Mouse (Mus musculus): Measurements from ENCODE around the gene Rptor. TPM values are rescaled to one million over a fixed set of nuclear protein-coding genes. Genes with fewer than 3 reads are reported as not detected.
A peak's percentile ranks its signal among the peaks of the same experiment; 100 is the strongest.

Gene Rptor
- polyA plus RNA-seq, 1 experiment from 2014 or later = 17.7 TPM

- H3K9me3 ChIP-seq = no peaks in the 10 kb centered on the region
- H3K36me3 ChIP-seq = peaks cover 37% of the 10 kb centered on the region
- peak overlapping the region; percentile 31; the same call in 1 of the 2 replicates for H3K27ac ChIP-seq
- WGBS = 82% methylated on average over 9 of the region's 9 CpGs
- H3K4me1 ChIP-seq = peaks cover 24% of the 10 kb centered on the region
- no peaks in the 10 kb centered on the region for H3K27me3 ChIP-seq
- no peak overlapping the region for H3K4me2 ChIP-seq (replicated peaks)
- H3K4me3 ChIP-seq = 0 out of 2 replicates have a peak overlapping the region, but pooled peaks have one; percentile 96
- no peak for ATAC-seq (ENCODE audit: insufficient number of reproducible peaks, insufficient read depth, low FRiP score, low TSS enrichment)
- peak overlapping the region; percentile 24; the same call in 1 of the 2 replicates for H3K9ac ChIP-seq
Observed at GRCm38 (mm10) chr11:119915666-119916065, 313.0 kb downstream of the Rptor start.

- Histone ChIP-seq H3K36me3 (peaks cover 37% of the 10 kb centered on the region), H3K4me2 (replicated peaks) (no peak overlapping the region), H3K9ac (no peak overlapping the region), H3K4me3 (no peak overlapping the region), H3K27ac (peak overlapping the region; percentile 31; the same call in 1 of the 2 replicates), H3K27me3 (no peaks in the 10 kb centered on the region), H3K4me1 (peaks cover 24% of the 10 kb centered on the region), H3K9me3 (no peaks in the 10 kb centered on the region)
- WGBS = 89% methylated on average over 15 of the region's 15 CpGs
- no peak for ATAC-seq (ENCODE audit: insufficient number of reproducible peaks, insufficient read depth, low FRiP score, low TSS enrichment)
Observed at GRCm38 (mm10) chr11:119916102-119916790, 313.5 kb downstream of the Rptor start.

- no peak for ATAC-seq (ENCODE audit: insufficient number of reproducible peaks, insufficient read depth, low FRiP score, low TSS enrichment)
- 92% methylated on average over 21 of the region's 21 CpGs for WGBS
- H3K4me3 ChIP-seq = no peak overlapping the region
- no peak overlapping the region for H3K4me2 ChIP-seq (replicated peaks)
- H3K36me3 ChIP-seq = peaks cover 37% of the 10 kb centered on the region
- H3K9me3 ChIP-seq = no peaks in the 10 kb centered on the region
- H3K27ac ChIP-seq = no peak overlapping the region
- no peaks in the 10 kb centered on the region for H3K27me3 ChIP-seq
- H3K4me1 ChIP-seq = peaks cover 24% of the 10 kb centered on the region
- H3K9ac ChIP-seq = no peak overlapping the region
Observed at GRCm38 (mm10) chr11:119916834-119917469, 314.2 kb downstream of the Rptor start.

GRCm38 (mm10) chr11:119918521-119918920 is 315.8 kb downstream of the Rptor start:
- H3K4me2 ChIP-seq (replicated peaks) = no peak overlapping the region
- no peak overlapping the region for H3K27ac ChIP-seq
- H3K36me3 ChIP-seq = peaks cover 37% of the 10 kb centered on the region
- peaks cover 16% of the 10 kb centered on the region for H3K4me1 ChIP-seq
- H3K27me3 ChIP-seq = no peaks in the 10 kb centered on the region
- no peak overlapping the region for H3K4me3 ChIP-seq
- no peaks in the 10 kb centered on the region for H3K9me3 ChIP-seq
- WGBS = 86% methylated on average over 7 of the region's 7 CpGs
- no peak overlapping the region for H3K9ac ChIP-seq
- no peak for ATAC-seq (ENCODE audit: insufficient number of reproducible peaks, insufficient read depth, low FRiP score, low TSS enrichment)

- H3K4me2 ChIP-seq (replicated peaks) = no peak overlapping the region
- H3K9me3 ChIP-seq = no peaks in the 10 kb centered on the region
- no peak for ATAC-seq (ENCODE audit: insufficient number of reproducible peaks, insufficient read depth, low FRiP score, low TSS enrichment)
- 89% methylated on average over 4 of the region's 4 CpGs for WGBS
- no peak overlapping the region for H3K27ac ChIP-seq
- H3K9ac ChIP-seq = no peak overlapping the region
- H3K4me1 ChIP-seq = peaks cover 13% of the 10 kb centered on the region
- H3K4me3 ChIP-seq = no peak overlapping the region
- no peaks in the 10 kb centered on the region for H3K27me3 ChIP-seq
- peaks cover 37% of the 10 kb centered on the region for H3K36me3 ChIP-seq
Observed at GRCm38 (mm10) chr11:119919432-119919831, 316.7 kb downstream of the Rptor start.

- no peaks in the 10 kb centered on the region for H3K9me3 ChIP-seq
- 67% methylated on average over 8 of the region's 8 CpGs for WGBS
- H3K36me3 ChIP-seq = peaks cover 37% of the 10 kb centered on the region
- no peak overlapping the region for H3K4me3 ChIP-seq
- H3K27me3 ChIP-seq = no peaks in the 10 kb centered on the region
- no peak overlapping the region for H3K4me2 ChIP-seq (replicated peaks)
- no peak overlapping the region for H3K27ac ChIP-seq
- H3K9ac ChIP-seq = no peak overlapping the region
- no peak for ATAC-seq (ENCODE audit: insufficient number of reproducible peaks, insufficient read depth, low FRiP score, low TSS enrichment)
- peaks cover 9% of the 10 kb centered on the region for H3K4me1 ChIP-seq
Observed at GRCm38 (mm10) chr11:119919897-119920296, 317.2 kb downstream of the Rptor start.

GRCm38 (mm10) chr11:119920668-119921067 is 318.0 kb downstream of the Rptor start:
- no peak overlapping the region for H3K27ac ChIP-seq
- H3K4me1 ChIP-seq = peaks cover 1% of the 10 kb centered on the region; the same call in 1 of the 2 replicates
- no peak for ATAC-seq (ENCODE audit: insufficient number of reproducible peaks, insufficient read depth, low FRiP score, low TSS enrichment)
- H3K4me3 ChIP-seq = no peak overlapping the region
- H3K9ac ChIP-seq = no peak overlapping the region
- peaks cover 37% of the 10 kb centered on the region for H3K36me3 ChIP-seq
- no peak overlapping the region for H3K4me2 ChIP-seq (replicated peaks)
- no peaks in the 10 kb centered on the region for H3K27me3 ChIP-seq
- WGBS = 93% methylated on average over 5 of the region's 5 CpGs
- no peaks in the 10 kb centered on the region for H3K9me3 ChIP-seq

- ATAC-seq (ENCODE audit: insufficient number of reproducible peaks, insufficient read depth, low FRiP score, low TSS enrichment) = no peak
- Histone ChIP-seq H3K9me3 (no peaks in the 10 kb centered on the region), H3K9ac (no peak overlapping the region), H3K4me3 (no peak overlapping the region), H3K27ac (no peak overlapping the region), H3K36me3 (no peaks in the 10 kb centered on the region; the same call in 1 of the 2 replicates), H3K4me2 (replicated peaks) (no peak overlapping the region), H3K4me1 (no peaks in the 10 kb centered on the region), H3K27me3 (no peaks in the 10 kb centered on the region)
- 78% methylated on average over 5 of the region's 5 CpGs for WGBS
Observed at GRCm38 (mm10) chr11:119925176-119925575, 322.5 kb downstream of the Rptor start.

GRCm38 (mm10) chr11:119926762-119927161 is 324.1 kb downstream of the Rptor start:
- peaks cover 4% of the 10 kb centered on the region; the same call in 1 of the 2 replicates for H3K9me3 ChIP-seq
- 77% methylated on average over 5 of the region's 5 CpGs for WGBS
- H3K4me3 ChIP-seq = no peak overlapping the region
- ATAC-seq (ENCODE audit: insufficient number of reproducible peaks, insufficient read depth, low FRiP score, low TSS enrichment) = no peak
- H3K4me1 ChIP-seq = no peaks in the 10 kb centered on the region
- H3K36me3 ChIP-seq = no peaks in the 10 kb centered on the region
- H3K9ac ChIP-seq = no peak overlapping the region
- no peaks in the 10 kb centered on the region for H3K27me3 ChIP-seq
- no peak overlapping the region for H3K4me2 ChIP-seq (replicated peaks)
- H3K27ac ChIP-seq = no peak overlapping the region

GRCm38 (mm10) chr11:119928023-119928681 is 325.4 kb downstream of the Rptor start:
- H3K4me2 ChIP-seq (replicated peaks) = no peak overlapping the region
- H3K9me3 ChIP-seq = peaks cover 4% of the 10 kb centered on the region; the same call in 1 of the 2 replicates
- H3K4me1 ChIP-seq = peaks cover 5% of the 10 kb centered on the region; the same call in 1 of the 2 replicates
- H3K27me3 ChIP-seq = no peaks in the 10 kb centered on the region
- H3K4me3 ChIP-seq = no peak overlapping the region
- no peak for ATAC-seq (ENCODE audit: insufficient number of reproducible peaks, insufficient read depth, low FRiP score, low TSS enrichment)
- H3K9ac ChIP-seq = no peak overlapping the region
- no peaks in the 10 kb centered on the region for H3K36me3 ChIP-seq
- H3K27ac ChIP-seq = no peak overlapping the region
- WGBS = 72% methylated on average over 16 of the region's 16 CpGs

GRCm38 (mm10) chr11:119929603-119930265 is 327.0 kb downstream of the Rptor start:
- Histone ChIP-seq H3K9ac (no peak overlapping the region), H3K27me3 (no peaks in the 10 kb centered on the region), H3K9me3 (peaks cover 4% of the 10 kb centered on the region; the same call in 1 of the 2 replicates), H3K36me3 (no peaks in the 10 kb centered on the region), H3K4me1 (peaks cover 5% of the 10 kb centered on the region; the same call in 1 of the 2 replicates), H3K4me2 (replicated peaks) (no peak overlapping the region), H3K4me3 (no peak overlapping the region), H3K27ac (no peak overlapping the region)
- WGBS = 81% methylated on average over 6 of the region's 6 CpGs
- ATAC-seq (ENCODE audit: insufficient number of reproducible peaks, insufficient read depth, low FRiP score, low TSS enrichment) = no peak

Data from embryonic facial prominence, embryonic 12.5 days (tissue).